Mouse (Mus musculus) CD8-positive naive resting alpha-beta T cell, adult 2 months (primary cell): ENCODE measurements around the gene Serp2.

Experiments
- DNase-seq, 2 experiments: peaks; one replicate each; pipeline ENCODE4 v3.0.0; 2022; ENCODE audit warnings: low read depth in 2 of 2, low spot score in 2 of 2

Serp2 gene

DNA sequence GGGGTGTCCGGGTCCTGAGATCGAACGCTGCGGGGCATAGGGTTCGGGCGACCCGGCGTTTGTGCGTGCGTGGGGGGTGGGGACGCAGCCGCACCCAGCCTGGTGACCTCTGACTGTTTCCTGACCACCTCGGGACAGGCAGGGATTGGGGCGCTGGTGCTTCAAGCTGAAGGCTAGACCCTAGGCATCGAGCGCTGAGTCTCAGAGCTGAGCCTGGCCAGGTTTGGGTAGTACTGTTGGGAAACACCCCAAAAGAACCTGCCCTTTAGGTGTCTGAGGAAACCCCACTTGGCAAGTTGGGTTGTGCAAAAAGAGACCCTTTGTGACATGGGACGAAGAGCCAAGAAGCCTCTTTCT, at the start of gene Serp2:
Serp2 (minus strand) TSS at position 38 of the 357 bp plus-strand sequence.
- DNase-seq, result no peak

DNA sequence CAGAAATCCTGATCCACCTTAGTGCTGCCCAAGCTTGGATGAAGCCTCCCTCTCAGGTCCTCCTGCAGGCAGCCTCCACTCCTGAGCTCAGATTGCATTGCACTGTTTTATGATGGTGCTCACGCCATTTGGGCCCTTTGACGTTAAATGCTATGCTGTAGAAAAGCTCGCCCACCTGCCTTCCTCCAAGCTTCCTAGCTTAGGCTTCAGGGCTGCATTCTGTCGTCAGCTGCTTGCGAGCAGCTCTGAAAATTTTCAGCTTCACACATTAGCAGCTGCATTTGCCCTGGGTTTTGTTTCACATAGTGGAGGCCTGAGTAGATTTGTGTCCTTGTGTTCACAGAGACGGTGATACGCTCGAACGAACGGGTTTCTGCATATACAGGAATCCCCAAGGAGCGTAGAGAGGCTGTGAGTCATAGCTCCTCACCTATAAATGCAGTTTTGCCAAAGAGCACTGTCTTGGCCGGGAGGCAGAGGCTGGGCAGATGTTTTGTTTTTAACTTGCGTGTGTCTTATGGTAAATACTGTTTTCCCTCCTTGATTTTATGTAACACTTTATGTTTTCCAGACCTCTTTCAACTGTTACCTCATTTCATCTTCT, 49.3 kb upstream of the Serp2 start:
- DNase-seq, result no peak

DNA sequence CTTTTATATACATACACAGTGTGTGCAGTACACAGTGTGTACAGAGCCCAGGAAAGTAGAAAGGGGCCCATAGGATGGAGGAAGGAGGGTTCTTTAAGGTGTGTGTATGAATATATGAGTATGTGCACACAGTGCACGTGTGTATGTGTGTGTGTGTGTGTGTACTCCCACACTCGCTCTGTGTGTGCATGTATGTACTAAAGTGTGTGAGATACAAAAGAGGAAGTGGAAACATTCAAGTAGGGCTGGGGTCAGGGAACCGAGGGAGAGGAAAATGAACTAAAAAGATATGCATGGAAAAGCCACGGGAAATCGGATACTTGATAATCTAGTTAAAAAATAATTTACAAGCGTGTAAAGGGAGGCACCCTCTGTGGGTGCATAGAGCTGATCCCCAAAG, 47.3 kb upstream of the Serp2 start:
- DNase-seq, result no peak

GRCm38 (mm10) chr14:76601654-76602053, 45.0 kb upstream of the Serp2 start:
- no peak for DNase-seq

GRCm38 (mm10) chr14:76600391-76600790, 43.7 kb upstream of the Serp2 start:
- DNase-seq, result no peak

- no peak for DNase-seq
Measured at GRCm38 (mm10) chr14:76599706-76600105, 43.0 kb upstream of the Serp2 start.

GRCm38 (mm10) chr14:76598518-76599216, 42.0 kb upstream of the Serp2 start:
- DNase-seq, result no peak

GRCm38 (mm10) chr14:76597751-76598150, 41.1 kb upstream of the Serp2 start:
- no peak for DNase-seq

- DNase-seq, result no peak
Measured at GRCm38 (mm10) chr14:76595048-76595859, 38.6 kb upstream of the Serp2 start.

GRCm38 (mm10) chr14:76594351-76594885, 37.7 kb upstream of the Serp2 start:
- DNase-seq, result no peak

DNA sequence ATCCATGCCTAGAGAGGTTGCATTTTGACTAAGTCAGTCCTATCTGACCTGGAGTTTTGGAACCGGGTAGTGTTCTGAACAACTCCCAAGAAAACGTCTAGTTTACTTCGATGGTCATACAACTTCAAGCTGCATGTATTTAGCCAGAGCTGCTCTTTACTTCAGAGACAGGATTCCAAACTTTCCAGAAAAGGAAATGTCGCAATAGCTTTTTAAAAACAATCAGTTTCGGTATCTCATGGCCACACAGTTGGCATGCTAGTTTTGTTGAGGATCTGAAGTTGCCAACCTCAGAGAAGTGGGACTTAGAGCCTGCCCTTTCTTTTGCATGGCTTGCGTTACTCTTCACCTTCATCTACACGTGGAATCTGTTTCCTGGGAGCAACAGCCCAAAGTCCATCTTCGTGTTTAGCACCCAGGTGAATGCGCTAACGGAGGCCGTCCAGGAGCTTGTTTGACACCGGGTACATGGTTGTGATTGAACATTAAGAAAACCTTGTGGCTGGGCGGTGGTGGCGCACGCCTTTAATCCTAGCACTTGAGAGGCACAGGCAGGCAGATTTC, 37.0 kb upstream of the Serp2 start:
- no peak for DNase-seq

DNA sequence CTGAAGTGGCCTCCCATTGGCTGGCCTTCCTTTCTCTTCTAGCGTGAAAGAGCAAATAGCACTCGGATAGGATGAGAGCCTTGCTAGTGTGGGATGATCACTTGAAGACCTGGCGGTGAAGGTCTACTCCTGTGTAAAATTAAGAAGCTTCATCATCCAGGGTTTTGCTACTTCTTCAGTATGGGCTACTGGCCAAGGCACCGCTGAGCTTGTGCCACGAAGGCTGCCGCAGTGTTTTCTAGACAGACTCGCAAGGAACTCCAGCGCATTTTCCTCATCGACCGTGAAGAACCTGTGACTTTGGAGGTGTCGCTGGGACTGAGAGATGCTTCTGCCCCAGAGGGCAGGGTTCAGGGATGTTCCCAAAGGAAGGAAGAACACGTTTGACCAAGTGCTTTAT, 36.0 kb upstream of the Serp2 start:
- DNase-seq, result no peak

GRCm38 (mm10) chr14:76592090-76592489, 35.4 kb upstream of the Serp2 start:
- no peak for DNase-seq

DNA sequence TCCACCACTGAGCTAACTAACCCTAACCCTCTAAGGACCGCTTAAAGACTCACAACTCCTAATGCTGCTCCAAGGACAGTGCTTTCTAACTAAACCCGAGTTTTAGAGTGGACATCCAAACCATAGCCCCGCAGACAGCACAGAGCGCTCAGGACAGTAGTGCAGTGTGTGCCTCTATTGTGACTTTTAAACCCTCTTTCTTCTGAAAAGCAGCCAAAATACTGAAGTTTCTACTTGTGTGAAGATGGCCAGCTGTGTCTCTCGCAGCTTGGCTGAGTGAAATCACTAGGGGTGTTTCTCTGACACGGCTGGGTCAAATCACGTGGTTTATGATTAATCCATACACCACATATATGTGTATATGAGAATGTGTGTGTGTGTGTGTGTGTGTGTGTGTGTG, 33.4 kb upstream of the Serp2 start:
- no peak for DNase-seq

GRCm38 (mm10) chr14:76589671-76590070, 33.0 kb upstream of the Serp2 start:
- DNase-seq, result no peak

DNA sequence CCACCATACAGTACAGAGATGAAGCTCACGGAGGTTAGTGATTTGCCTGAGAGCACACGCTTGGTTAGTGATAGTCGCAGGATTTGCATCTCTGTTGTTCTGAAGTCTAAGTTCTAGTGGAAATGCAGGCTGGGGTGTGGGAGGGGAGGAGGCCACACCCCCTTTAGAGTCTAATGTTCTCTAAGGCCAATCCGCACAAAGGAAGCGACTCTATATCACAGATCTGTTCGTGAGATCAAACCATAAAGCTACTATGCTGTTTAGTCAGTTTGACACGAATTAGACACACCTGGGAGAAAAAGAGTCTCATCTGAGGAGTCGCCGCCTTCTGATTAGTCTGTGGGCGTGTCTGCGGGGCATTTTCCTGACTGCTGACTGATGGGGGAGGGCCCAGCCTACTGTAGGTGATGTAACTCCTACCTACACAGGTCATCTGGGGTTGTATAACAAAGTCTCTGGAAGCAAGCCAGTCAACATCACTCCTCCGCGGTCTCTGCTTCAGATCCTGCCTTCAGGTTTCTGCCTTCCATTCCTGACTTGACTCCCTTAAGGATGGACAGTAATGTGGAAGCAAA, 29.2 kb upstream of the Serp2 start:
- no peak for DNase-seq

GRCm38 (mm10) chr14:76583985-76584384, 27.3 kb upstream of the Serp2 start:
- no peak for DNase-seq

- no peak for DNase-seq
Measured at GRCm38 (mm10) chr14:76581974-76582922, 25.6 kb upstream of the Serp2 start.

- DNase-seq, result peak; percentile 63 to 71
Measured at GRCm38 (mm10) chr14:76579660-76580061, 23.0 kb upstream of the Serp2 start.

- no peak for DNase-seq
Measured at GRCm38 (mm10) chr14:76577840-76578239, 21.2 kb upstream of the Serp2 start.
